Comparison of ENCODE assay signal across 7 mouse cellular contexts in the genomic region with DNA sequence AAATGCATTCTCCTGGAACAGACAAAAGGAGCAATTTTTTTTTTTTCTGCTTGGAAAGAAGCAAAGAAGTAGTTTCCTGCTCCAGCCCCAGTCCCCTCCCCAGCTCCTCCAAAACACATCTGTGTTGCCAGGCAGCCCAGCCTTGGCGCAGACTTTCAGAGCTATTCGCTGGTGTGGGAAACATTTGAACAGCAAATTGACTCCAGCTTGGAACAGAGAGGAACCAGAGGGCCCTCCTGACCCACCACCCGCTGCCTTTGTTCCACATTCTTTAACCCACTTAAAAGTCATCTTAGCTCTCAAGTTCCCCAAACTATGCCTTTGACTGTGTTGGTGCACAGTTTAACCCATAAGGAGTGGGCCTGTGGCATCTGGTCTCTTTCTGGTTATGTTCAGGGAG.
A peak's percentile ranks its signal among the peaks of the same experiment; 100 is the strongest.
DNase-seq lines count a peak whose midpoint lies in the region.

No protein-coding gene starts in this region.

- DNase-seq in urinary bladder, postnatal 14 days (ENCODE audit: low spot score) = peak; percentile 13
- no peak for DNase-seq in urinary bladder, postnatal 4 days (ENCODE audit: low spot score in 2 of 2)
- DNase-seq in gastrocnemius, postnatal 25 days = peak; percentile 53
- peak; percentile 87 for DNase-seq in lung, postnatal 10 days
- DNase-seq in telencephalon, adult 2 months (ENCODE audit: low read depth, low spot score) = peak; percentile 34
- no peak for DNase-seq in adrenal gland, postnatal 10 days
- DNase-seq in layer of hippocampus, adult 8-10 months (ENCODE audit: low spot score in 2 of 2) = no peak

Comparison
In these comparisons a context has a peak if more than half of its experiments do, and no peak if none do; other contexts are left out.
1. DNase-seq: peak in urinary bladder, postnatal 14 days (single experiment), gastrocnemius, postnatal 25 days (single experiment), lung, postnatal 10 days (single experiment) and telencephalon, adult 2 months (single experiment); none in urinary bladder, postnatal 4 days (0 of 2), adrenal gland, postnatal 10 days (single experiment) and layer of hippocampus, adult 8-10 months (0 of 2).